Mouse (Mus musculus) stomach, embryonic 14.5 days (tissue): ENCODE results near the gene Gpatch4. TPM values are rescaled to one million over a fixed set of nuclear protein-coding genes. Genes with fewer than 3 reads are reported as not detected.
A peak's percentile ranks its signal among the peaks of the same experiment; 100 is the strongest.

ENCODE experiments used
- ATAC-seq: fragments of 200-750 bp; cut with Nextera tagmentation; 2 replicates; pipeline ENCODE4 v1.8.0; 2017; ENCODE audit warnings: low read depth, moderate TSS enrichment; ENCODE audit not compliant: insufficient number of reproducible peaks, insufficient read depth, low FRiP score
- H3K27ac ChIP-seq: fragments of 300-500 bp; sonication (generic); 2 replicates; pipeline ENCODE4 v1.5.1; 2014; ENCODE audit warnings: mild to moderate bottlenecking, low read length, moderate library complexity, mixed read lengths
- H3K27me3 ChIP-seq: fragments of 300-500 bp; sonication (generic); 2 replicates; pipeline ENCODE4 v1.6.1; 2014; ENCODE audit warnings: low read length, control low read depth, mixed read lengths; ENCODE audit not compliant: control insufficient read depth, insufficient read depth
- H3K36me3 ChIP-seq: fragments of 300-500 bp; sonication (generic); 2 replicates; pipeline ENCODE4 v1.6.1; 2014; ENCODE audit warnings: mild to moderate bottlenecking, control low read depth, low read length, moderate library complexity, mixed read lengths; ENCODE audit not compliant: control insufficient read depth, insufficient read depth
- H3K4me1 ChIP-seq: fragments of 300-500 bp; sonication (generic); 2 replicates; pipeline ENCODE4 v1.6.1; 2014; ENCODE audit warnings: low read length, control low read depth, mixed read lengths; ENCODE audit not compliant: control insufficient read depth, insufficient read depth
- H3K4me2 ChIP-seq: fragments of 300-500 bp; sonication (generic); replicated peaks from 2 replicates; pipeline ENCODE4 v1.6.1; 2014; ENCODE audit warnings: low read depth, low read length, control low read depth
- H3K4me3 ChIP-seq: fragments of 300-500 bp; sonication (generic); 2 replicates; pipeline ENCODE4 v1.5.1; 2014; ENCODE audit warnings: low read depth, low read length, control low read depth
- H3K9ac ChIP-seq: fragments of 300-500 bp; sonication (generic); replicated peaks from 2 replicates; pipeline ENCODE4 v1.6.1; 2014; ENCODE audit warnings: low read depth, mild to moderate bottlenecking, control low read depth, low read length, moderate library complexity, mixed read lengths
- H3K9me3 ChIP-seq: fragments of 300-500 bp; sonication (generic); 2 replicates; pipeline ENCODE4 v1.6.1; 2016; ENCODE audit warnings: low read depth, low read length, control low read depth; ENCODE audit not compliant: control insufficient read depth
- WGBS: fragments of 180-500 bp; shearing (Covaris S2); extraction: QIAGEN DNeasy Blood & Tissue Kit; methylation state at CpG from one replicate; pipeline ENCODE4 v1.1.7; 2014; 5-methylcytosine and 5-hydroxymethylcytosine counted together
- polyA plus RNA-seq: library from polyadenylated mRNA; unstranded; fragments of >200 nt; fragmentation: Nextera tagmentation; extraction: Ambion mirVana; gene quantifications from 2 replicates; pipeline ENCODE4 v1.2.1, GENCODE M21; 2014

Gene Gpatch4
- polyA plus RNA-seq = 33.7 and 36.0 TPM in 2 replicates

GRCm38 (mm10) chr3:88042661-88043421 is at the start of gene Gpatch4:
Gpatch4 (plus strand) TSS chr3:88043108.
- Histone ChIP-seq H3K4me1 (0 out of 2 replicates have a peak, but pooled peaks cover 4% of the 10 kb centered on the region), H3K4me2 (peak within 1 kb of the TSS; percentile 74), H3K36me3 (no peaks in the 10 kb centered on the region), H3K9me3 (no peaks in the 10 kb centered on the region), H3K4me3 (peak within 1 kb of the TSS; percentile 83), H3K27me3 (no peaks in the 10 kb centered on the region), H3K9ac (peak within 1 kb of the TSS; percentile 55), H3K27ac (peak within 1 kb of the TSS; percentile 58; the same call in 1 of the 2 replicates)
- ATAC-seq = peak; percentile 90
- 8% methylated on average over 36 of the region's 36 CpGs for WGBS

GRCm38 (mm10) chr3:87993436-87993835 is 49.5 kb upstream of the Gpatch4 start:
- H3K9me3 ChIP-seq = no peaks in the 10 kb centered on the region
- H3K9ac ChIP-seq = no peak overlapping the region
- H3K4me3 ChIP-seq = no peak overlapping the region
- H3K36me3 ChIP-seq = no peaks in the 10 kb centered on the region
- peaks cover under 1% of the 10 kb centered on the region; the same call in 1 of the 2 replicates for H3K4me1 ChIP-seq
- no peak overlapping the region for H3K4me2 ChIP-seq
- 1% methylated on average over 6 of the region's 6 CpGs for WGBS
- H3K27ac ChIP-seq = no peak overlapping the region
- no peak for ATAC-seq
- H3K27me3 ChIP-seq = peaks cover 63% of the 10 kb centered on the region

GRCm38 (mm10) chr3:87995331-87995730 is 47.6 kb upstream of the Gpatch4 start:
- Histone ChIP-seq H3K27me3 (peaks cover 72% of the 10 kb centered on the region), H3K9ac (no peak overlapping the region), H3K4me3 (no peak overlapping the region), H3K4me2 (no peak overlapping the region), H3K9me3 (no peaks in the 10 kb centered on the region), H3K4me1 (no peaks in the 10 kb centered on the region), H3K36me3 (no peaks in the 10 kb centered on the region), H3K27ac (no peak overlapping the region)
- no peak for ATAC-seq
- WGBS = 34% methylated on average over 11 of the region's 11 CpGs

- 0 out of 2 replicates have a peak overlapping the region, but pooled peaks have one; percentile 22 for H3K4me3 ChIP-seq
Measured at GRCm38 (mm10) chr3:87996401-87996800, 46.5 kb upstream of the Gpatch4 start.

GRCm38 (mm10) chr3:87996971-87997614 is 45.8 kb upstream of the Gpatch4 start:
- no peak overlapping the region for H3K27ac ChIP-seq
- H3K4me2 ChIP-seq = peak overlapping the region; percentile 40
- no peaks in the 10 kb centered on the region for H3K9me3 ChIP-seq
- no peaks in the 10 kb centered on the region for H3K4me1 ChIP-seq
- no peak for ATAC-seq
- H3K9ac ChIP-seq = no peak overlapping the region
- no peaks in the 10 kb centered on the region for H3K36me3 ChIP-seq
- H3K27me3 ChIP-seq = peaks cover 86% of the 10 kb centered on the region
- H3K4me3 ChIP-seq = peak overlapping the region; percentile 22
- WGBS = 2% methylated on average over 43 of the region's 49 CpGs

More at GRCm38 (mm10) chr3:87996401-87996800, 46.5 kb upstream of the Gpatch4 start:
- no peak overlapping the region for H3K27ac ChIP-seq
- peaks cover 80% of the 10 kb centered on the region for H3K27me3 ChIP-seq
- H3K9ac ChIP-seq = no peak overlapping the region
- no peaks in the 10 kb centered on the region for H3K4me1 ChIP-seq
- no peaks in the 10 kb centered on the region for H3K9me3 ChIP-seq
- H3K36me3 ChIP-seq = no peaks in the 10 kb centered on the region
- no peak overlapping the region for H3K4me2 ChIP-seq
- no peak for ATAC-seq
- 1% methylated on average over 15 of the region's 15 CpGs for WGBS

GRCm38 (mm10) chr3:87998747-87999146 is 44.2 kb upstream of the Gpatch4 start:
- no peaks in the 10 kb centered on the region for H3K4me1 ChIP-seq
- H3K4me3 ChIP-seq = no peak overlapping the region
- no peak overlapping the region for H3K27ac ChIP-seq
- H3K9ac ChIP-seq = no peak overlapping the region
- H3K27me3 ChIP-seq = peaks cover 91% of the 10 kb centered on the region
- H3K36me3 ChIP-seq = no peaks in the 10 kb centered on the region
- no peaks in the 10 kb centered on the region for H3K9me3 ChIP-seq
- no peak for ATAC-seq
- 4% methylated on average over 7 of the region's 7 CpGs for WGBS
- H3K4me2 ChIP-seq = no peak overlapping the region

GRCm38 (mm10) chr3:87999243-87999895 is 43.5 kb upstream of the Gpatch4 start:
- Histone ChIP-seq H3K4me1 (no peaks in the 10 kb centered on the region), H3K27me3 (peaks cover 85% of the 10 kb centered on the region), H3K9me3 (no peaks in the 10 kb centered on the region), H3K4me2 (peak overlapping the region; percentile 59), H3K9ac (no peak overlapping the region), H3K36me3 (no peaks in the 10 kb centered on the region), H3K4me3 (peak overlapping the region; percentile 32), H3K27ac (no peak overlapping the region)
- 2% methylated on average over 38 of the region's 38 CpGs for WGBS
- no peak for ATAC-seq

GRCm38 (mm10) chr3:88000181-88000580 is 42.7 kb upstream of the Gpatch4 start, which contains the start of gene Bcan:
Bcan (minus strand) TSS chr3:88000230.
- H3K27ac ChIP-seq = no peak within 1 kb of the TSS
- H3K36me3 ChIP-seq = no peaks in the 10 kb centered on the region
- peak within 1 kb of the TSS; percentile 59 for H3K4me2 ChIP-seq
- ATAC-seq = no peak
- peak within 1 kb of the TSS; percentile 32 for H3K4me3 ChIP-seq
- peaks cover 77% of the 10 kb centered on the region for H3K27me3 ChIP-seq
- WGBS = under 1% methylated on average over 39 of the region's 39 CpGs
- H3K9ac ChIP-seq = no peak within 1 kb of the TSS
- no peaks in the 10 kb centered on the region for H3K9me3 ChIP-seq
- H3K4me1 ChIP-seq = no peaks in the 10 kb centered on the region
